Mouse (Mus musculus) small intestine, adult 2 months (tissue): ENCODE results near the gene Olfr959. TPM values are rescaled to one million over a fixed set of nuclear protein-coding genes. Genes with fewer than 3 reads are reported as not detected.

ENCODE experiments used
- H3K27ac ChIP-seq: fragments of 200-500 bp; 2 replicates; pipeline ENCODE4 v1.5.1; 2012; ENCODE audit warnings: low read depth, low read length, control low read depth, inconsistent platforms; ENCODE audit not compliant: insufficient read depth
- H3K27me3 ChIP-seq: fragments of 200-500 bp; 2 replicates; pipeline ENCODE4 v1.6.1; 2012; ENCODE audit warnings: mild to moderate bottlenecking, moderate library complexity, low read length, inconsistent platforms; ENCODE audit not compliant: control insufficient read depth, insufficient read depth
- H3K36me3 ChIP-seq: fragments of 200-500 bp; 2 replicates; pipeline ENCODE4 v1.6.1; 2012; ENCODE audit warnings: mild to moderate bottlenecking, low read length, control low read depth, inconsistent platforms; ENCODE audit not compliant: control insufficient read depth, insufficient read depth
- H3K4me1 ChIP-seq: fragments of 200-500 bp; 2 replicates; pipeline ENCODE4 v1.6.1; 2012; ENCODE audit warnings: low read length, inconsistent platforms, mixed read lengths; ENCODE audit not compliant: control insufficient read depth, insufficient read depth, insufficient read length
- H3K4me3 ChIP-seq: fragments of 200-500 bp; 2 replicates; pipeline ENCODE4 v1.5.1; 2012; ENCODE audit warnings: low read depth, mild to moderate bottlenecking, control low read depth, inconsistent platforms, low read length, moderate library complexity
- CTCF ChIP-seq: fragments of 200-500 bp; IDR thresholded peaks from 2 replicates; pipeline ENCODE4 v1.5.1; 2012; ENCODE audit warnings: low read depth, mild to moderate bottlenecking, control low read depth, inconsistent platforms, low read length, moderate library complexity, mixed read lengths; ENCODE audit not compliant: insufficient replicate concordance, insufficient read length; ENCODE audit errors: extremely low read depth
- POLR2A ChIP-seq: fragments of 200-500 bp; IDR thresholded peaks from 2 replicates; pipeline ENCODE4 v1.6.1; 2012; ENCODE audit warnings: low read depth, mild to moderate bottlenecking, control low read depth, inconsistent platforms, low read length, moderate library complexity
- WGBS: fragments of 180-500 bp; shearing (Covaris S2); methylation state at CpG from one replicate; pipeline ENCODE4 v1.1.7; 2018; 5-methylcytosine and 5-hydroxymethylcytosine counted together
- polyA plus RNA-seq: library from polyadenylated mRNA; depleted of rRNA; stranded (reverse); fragments of >200 nt; gene quantifications from 2 replicates; pipeline ENCODE4 v1.2.3, GENCODE M21; 2012; rRNA removed

The Olfr959 gene
- not detected in 2 replicates for polyA plus RNA-seq

DNA sequence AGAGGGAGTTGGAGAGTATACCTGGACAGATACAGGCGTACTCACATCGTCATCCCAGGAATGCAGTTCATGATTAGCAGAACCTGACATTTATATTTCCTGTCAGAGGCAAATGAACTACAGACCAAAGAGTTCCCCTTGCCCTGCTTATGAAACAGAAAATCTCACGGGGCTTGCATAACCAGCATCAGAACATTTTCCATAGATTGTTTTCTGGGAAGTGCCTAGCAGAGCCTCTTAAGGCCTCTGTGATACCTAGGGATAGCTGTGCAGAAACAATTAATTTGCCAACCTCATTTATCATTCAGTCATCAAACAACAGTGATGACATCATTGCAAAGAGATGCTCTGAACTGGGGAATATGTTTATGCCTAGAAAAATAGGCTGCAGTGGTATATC lies at the start of gene Olfr959:
Gene Olfr959 (minus strand): TSS at position 101 of the 400 bp plus-strand sequence.
- 72% methylated on average over 3 of the region's 3 CpGs for WGBS
- H3K27ac ChIP-seq, result no peak within 1 kb of the TSS
- H3K4me1 ChIP-seq, result no peaks in the 10 kb centered on the region
- H3K27me3 ChIP-seq, result no peaks in the 10 kb centered on the region
- H3K36me3 ChIP-seq, result no peaks in the 10 kb centered on the region
- TF ChIP-seq CTCF, result no peak
- no peak for TF ChIP-seq POLR2A
- H3K4me3 ChIP-seq, result no peak within 1 kb of the TSS

DNA sequence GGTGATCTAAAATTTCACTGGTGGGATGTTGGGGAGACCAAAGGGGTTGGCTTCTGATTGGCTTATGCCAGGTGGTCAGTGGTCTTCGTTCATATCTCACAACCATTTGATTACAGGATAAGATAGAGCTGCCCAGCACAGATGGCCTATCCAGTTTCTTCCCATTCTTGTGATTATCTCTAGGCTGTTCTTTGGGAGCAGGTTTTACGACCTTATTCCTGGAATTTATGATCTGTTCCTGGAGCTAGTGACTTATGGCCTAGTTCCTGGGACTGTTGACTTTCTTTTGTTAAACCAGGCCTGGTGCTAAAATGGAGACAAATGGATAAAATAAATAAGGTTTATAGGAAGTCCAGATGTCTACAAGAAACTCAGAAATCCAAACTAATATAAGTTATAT lies 49.3 kb upstream of the Olfr959 start:
- TF ChIP-seq POLR2A, result no peak
- TF ChIP-seq CTCF, result no peak
- H3K4me1 ChIP-seq, result no peaks in the 10 kb centered on the region
- no peak overlapping the region for H3K27ac ChIP-seq
- H3K4me3 ChIP-seq, result no peak overlapping the region
- H3K27me3 ChIP-seq, result no peaks in the 10 kb centered on the region
- H3K36me3 ChIP-seq, result no peaks in the 10 kb centered on the region
- WGBS, result 15% methylated on average over 2 of the region's 2 CpGs

DNA sequence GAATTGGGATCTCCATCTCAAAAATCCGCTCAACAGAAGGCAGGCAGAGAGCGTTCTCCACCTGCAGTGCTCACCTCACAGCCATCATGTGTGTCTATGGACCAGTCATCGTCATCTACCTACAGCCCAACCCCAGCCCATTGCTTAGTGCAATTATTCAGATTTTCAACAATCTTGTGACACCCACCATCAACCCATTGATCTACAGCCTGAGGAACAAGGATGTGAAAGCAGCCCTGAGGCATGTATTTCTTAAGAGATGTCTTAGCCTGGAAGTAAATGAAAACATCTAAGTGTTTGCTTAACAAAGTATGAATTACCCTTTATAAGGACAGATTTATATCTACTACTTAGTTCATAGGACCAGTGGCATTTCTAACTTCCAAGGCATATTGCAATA lies 48.4 kb upstream of the Olfr959 start:
- H3K36me3 ChIP-seq, result no peaks in the 10 kb centered on the region
- H3K4me3 ChIP-seq, result no peak overlapping the region
- no peaks in the 10 kb centered on the region for H3K27me3 ChIP-seq
- no peak for TF ChIP-seq POLR2A
- TF ChIP-seq CTCF, result no peak
- WGBS, result 86% methylated on average over 3 of the region's 3 CpGs
- H3K4me1 ChIP-seq, result no peaks in the 10 kb centered on the region
- H3K27ac ChIP-seq, result no peak overlapping the region

DNA sequence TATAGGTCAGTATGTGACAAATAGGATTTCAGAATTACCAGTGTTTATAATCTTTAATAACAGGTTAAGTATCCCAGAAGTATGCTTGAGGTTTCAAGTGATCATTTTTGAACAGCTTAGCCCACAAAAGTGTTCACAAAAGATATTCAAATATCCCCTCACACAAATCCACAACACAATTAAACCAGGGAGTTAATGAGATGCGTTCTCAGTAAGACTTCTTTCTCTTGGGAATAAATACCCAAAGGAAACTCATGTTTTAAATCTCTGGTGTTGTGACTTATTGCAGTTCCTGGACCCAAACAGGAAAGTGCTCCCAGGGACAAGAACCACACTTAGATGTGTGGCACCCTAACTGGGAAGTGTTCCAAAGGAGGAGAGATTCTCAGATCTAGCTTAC lies 45.7 kb upstream of the Olfr959 start, which contains the start of gene Olfr960:
Gene Olfr960 (plus strand): TSS at position 301 of the 400 bp plus-strand sequence.
- 71% methylated on average over 1 of the region's 1 CpGs for WGBS
- H3K27me3 ChIP-seq, result no peaks in the 10 kb centered on the region
- no peak within 1 kb of the TSS for H3K4me3 ChIP-seq
- H3K27ac ChIP-seq, result no peak within 1 kb of the TSS
- TF ChIP-seq POLR2A (no peak), CTCF (no peak)
- H3K4me1 ChIP-seq, result no peaks in the 10 kb centered on the region
- no peaks in the 10 kb centered on the region for H3K36me3 ChIP-seq

GRCm38 (mm10) chr9:39611953-39612352 lies 36.6 kb upstream of the Olfr959 start:
- Histone ChIP-seq H3K27ac (no peak overlapping the region), H3K27me3 (no peaks in the 10 kb centered on the region), H3K4me3 (no peak overlapping the region), H3K4me1 (no peaks in the 10 kb centered on the region), H3K36me3 (no peaks in the 10 kb centered on the region)
- no peak for TF ChIP-seq POLR2A
- no peak for TF ChIP-seq CTCF
- 67% methylated on average over 1 of the region's 1 CpGs for WGBS

GRCm38 (mm10) chr9:39610355-39610754 lies 35.0 kb upstream of the Olfr959 start, which contains the start of gene Olfr148:
Olfr148 (plus strand) TSS chr9:39610655.
- 69% methylated on average over 3 of the region's 3 CpGs for WGBS
- TF ChIP-seq CTCF, result no peak
- TF ChIP-seq POLR2A, result no peak
- Histone ChIP-seq H3K36me3 (no peaks in the 10 kb centered on the region), H3K4me1 (no peaks in the 10 kb centered on the region), H3K4me3 (no peak within 1 kb of the TSS), H3K27me3 (no peaks in the 10 kb centered on the region), H3K27ac (no peak within 1 kb of the TSS)

- TF ChIP-seq CTCF (no peak), POLR2A (no peak)
- Histone ChIP-seq H3K27me3 (no peaks in the 10 kb centered on the region), H3K4me3 (no peak overlapping the region), H3K4me1 (no peaks in the 10 kb centered on the region), H3K27ac (no peak overlapping the region), H3K36me3 (no peaks in the 10 kb centered on the region)
These were observed 33.1 kb upstream of the Olfr959 start for GRCm38 (mm10) chr9:39608497-39608896.

DNA sequence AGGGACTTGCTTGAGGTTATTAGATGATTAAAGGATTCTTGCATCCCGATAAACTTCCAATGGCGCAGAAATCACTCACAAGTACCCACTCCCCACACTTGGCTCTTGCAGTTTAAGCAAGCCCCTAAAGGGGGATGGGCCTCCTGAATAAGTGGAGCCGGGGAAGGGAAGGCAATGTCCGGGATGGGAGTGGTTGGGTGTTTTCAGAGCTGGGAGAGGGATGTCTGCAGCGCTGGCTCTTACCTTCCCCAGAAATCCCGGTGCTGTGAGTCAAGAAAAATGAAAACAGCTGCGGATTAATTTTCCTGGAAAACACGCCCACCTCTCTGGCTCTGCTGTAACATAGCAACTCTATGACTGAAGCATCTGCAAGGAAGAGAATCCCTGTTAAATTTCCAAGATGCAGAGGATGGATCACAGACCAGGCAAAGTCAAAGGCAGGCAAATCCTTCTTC lies 28.7 kb upstream of the Olfr959 start, which contains the start of gene AW551984:
Gene AW551984 (minus strand): TSS at position 405 of the 455 bp plus-strand sequence.
- TF ChIP-seq CTCF, result no peak
- no peak for TF ChIP-seq POLR2A
- no peaks in the 10 kb centered on the region for H3K27me3 ChIP-seq
- no peaks in the 10 kb centered on the region for H3K36me3 ChIP-seq
- H3K4me1 ChIP-seq, result no peaks in the 10 kb centered on the region
- H3K27ac ChIP-seq, result no peak within 1 kb of the TSS
- no peak within 1 kb of the TSS for H3K4me3 ChIP-seq
- WGBS, result 2% methylated on average over 8 of the region's 8 CpGs
